Mouse (Mus musculus) CD4-positive helper T cell, adult 2 months (primary cell): ENCODE results near the gene Bcap29.
A peak's percentile ranks its signal among the peaks of the same experiment; 100 is the strongest.
"Not testable (repeated sequence)": the region's sequence is repeated elsewhere in the genome, so short reads cannot be mapped to it uniquely, and the experiment has no call there.

Experiments
- DNase-seq: peaks from one replicate; pipeline ENCODE4 v3.0.0-alpha.2; 2012; ENCODE audit warnings: low read depth, missing footprints, low spot score

Gene Bcap29

GRCm38 (mm10) chr12:31634343-31635239 is at the start of gene Bcap29:
Gene Bcap29, minus strand, starts transcription at chr12:31634658.
- peak; percentile 87 for DNase-seq

- DNase-seq: no peak
These were observed 32.7 kb upstream of the Bcap29 start for GRCm38 (mm10) chr12:31667187-31667586.

- DNase-seq: no peak
These were observed 31.5 kb upstream of the Bcap29 start for GRCm38 (mm10) chr12:31665999-31666398.

GRCm38 (mm10) chr12:31656841-31657240 is 22.4 kb upstream of the Bcap29 start:
- DNase-seq: peak; percentile 23

- DNase-seq: no peak
These were observed 20.6 kb upstream of the Bcap29 start for GRCm38 (mm10) chr12:31654965-31655477.

- peak; percentile 94 for DNase-seq
These were observed 19.9 kb upstream of the Bcap29 start, which contains the start of the genes Dus4l and Cog5 for GRCm38 (mm10) chr12:31654197-31654964. Gene Dus4l, minus strand, starts transcription at chr12:31654826. Gene Cog5, plus strand, starts transcription at chr12:31654869.

- DNase-seq: no peak
These were observed 19.2 kb upstream of the Bcap29 start for GRCm38 (mm10) chr12:31653611-31654010.

GRCm38 (mm10) chr12:31635240-31635607 is 766 bp upstream of the Bcap29 start:
- DNase-seq: no peak

- DNase-seq: no peak
These were observed 502 bp downstream of the Bcap29 start for GRCm38 (mm10) chr12:31633970-31634342.

GRCm38 (mm10) chr12:31628396-31628795 is 6.1 kb downstream of the Bcap29 start:
- not testable (repeated sequence) for DNase-seq

GRCm38 (mm10) chr12:31625016-31625415 is 9.4 kb downstream of the Bcap29 start:
- no peak for DNase-seq

- DNase-seq: no peak
These were observed 14.4 kb downstream of the Bcap29 start for GRCm38 (mm10) chr12:31620106-31620505.

- DNase-seq: no peak
These were observed 21.1 kb downstream of the Bcap29 start for GRCm38 (mm10) chr12:31613353-31613752.

GRCm38 (mm10) chr12:31608138-31608537 is 26.3 kb downstream of the Bcap29 start:
- no peak for DNase-seq

GRCm38 (mm10) chr12:31604894-31605293 is 29.6 kb downstream of the Bcap29 start:
- DNase-seq: no peak

- DNase-seq: no peak
These were observed 30.9 kb downstream of the Bcap29 start for GRCm38 (mm10) chr12:31603586-31603985.

- DNase-seq: no peak
These were observed 40.2 kb downstream of the Bcap29 start for GRCm38 (mm10) chr12:31594296-31594695.

- DNase-seq: no peak
These were observed 42.4 kb downstream of the Bcap29 start for GRCm38 (mm10) chr12:31592011-31592410.

- DNase-seq: no peak
These were observed 50.7 kb downstream of the Bcap29 start for GRCm38 (mm10) chr12:31583726-31584125.

GRCm38 (mm10) chr12:31582081-31582480 is 52.4 kb downstream of the Bcap29 start:
- DNase-seq: no peak

- no peak for DNase-seq
These were observed 53.1 kb downstream of the Bcap29 start for GRCm38 (mm10) chr12:31581319-31581810.
